Mouse (Mus musculus): ENCODE measurements around the gene Gpr18. TPM values are rescaled to one million over a fixed set of nuclear protein-coding genes. Genes with fewer than 3 reads are reported as not detected.

Gene Gpr18
- polyA plus RNA-seq, 1 experiment from 2014 or later: 0.42 TPM

- ATAC-seq (replicated peaks; ENCODE audit: insufficient number of reproducible peaks, low FRiP score, low TSS enrichment): no peak
- 82% methylated on average over 4 of the region's 4 CpGs for WGBS (ENCODE audit: insufficient replicate concordance)
- Histone ChIP-seq H3K9ac (ENCODE audit: low read depth, low read length) (no peak overlapping the region), H3K27me3 (ENCODE audit: control insufficient read depth, insufficient read depth, low read length) (no peaks in the 10 kb centered on the region), H3K4me2 (no peak overlapping the region), H3K4me1 (ENCODE audit: control insufficient read depth, insufficient read depth, low read length) (peaks cover 27% of the 10 kb centered on the region), H3K27ac (ENCODE audit: low read depth, low read length) (no peak overlapping the region), H3K9me3 (replicated peaks; ENCODE audit: control insufficient read depth, low read length) (no peaks in the 10 kb centered on the region), H3K36me3 (ENCODE audit: control insufficient read depth, insufficient read depth, low read length) (no peaks in the 10 kb centered on the region), H3K4me3 (ENCODE audit: low read depth, low read length) (no peak overlapping the region)
Observed at GRCm38 (mm10) chr14:121960031-121960430, 44.5 kb upstream of the Gpr18 start.

- no peak overlapping the region for H3K4me2 ChIP-seq
- H3K27me3 ChIP-seq (ENCODE audit: control insufficient read depth, insufficient read depth, low read length): no peaks in the 10 kb centered on the region
- H3K4me3 ChIP-seq (ENCODE audit: low read depth, low read length): no peak overlapping the region
- H3K9me3 ChIP-seq (replicated peaks; ENCODE audit: control insufficient read depth, low read length): no peaks in the 10 kb centered on the region
- 88% methylated on average over 3 of the region's 3 CpGs for WGBS (ENCODE audit: insufficient replicate concordance)
- H3K27ac ChIP-seq (ENCODE audit: low read depth, low read length): no peak overlapping the region
- no peak overlapping the region for H3K9ac ChIP-seq (ENCODE audit: low read depth, low read length)
- peaks cover 27% of the 10 kb centered on the region for H3K4me1 ChIP-seq (ENCODE audit: control insufficient read depth, insufficient read depth, low read length)
- no peak for ATAC-seq (replicated peaks; ENCODE audit: insufficient number of reproducible peaks, low FRiP score, low TSS enrichment)
- no peaks in the 10 kb centered on the region for H3K36me3 ChIP-seq (ENCODE audit: control insufficient read depth, insufficient read depth, low read length)
Observed at GRCm38 (mm10) chr14:121959538-121959980, 44.0 kb upstream of the Gpr18 start.

- Histone ChIP-seq H3K27ac (ENCODE audit: low read depth, low read length) (no peak overlapping the region), H3K9ac (ENCODE audit: low read depth, low read length) (no peak overlapping the region), H3K9me3 (replicated peaks; ENCODE audit: control insufficient read depth, low read length) (no peaks in the 10 kb centered on the region), H3K4me1 (ENCODE audit: control insufficient read depth, insufficient read depth, low read length) (peaks cover 25% of the 10 kb centered on the region), H3K36me3 (ENCODE audit: control insufficient read depth, insufficient read depth, low read length) (no peaks in the 10 kb centered on the region), H3K4me3 (ENCODE audit: low read depth, low read length) (no peak overlapping the region), H3K27me3 (ENCODE audit: control insufficient read depth, insufficient read depth, low read length) (no peaks in the 10 kb centered on the region), H3K4me2 (no peak overlapping the region)
- ATAC-seq (replicated peaks; ENCODE audit: insufficient number of reproducible peaks, low FRiP score, low TSS enrichment): no peak
- 83% methylated on average over 10 of the region's 10 CpGs for WGBS (ENCODE audit: insufficient replicate concordance)
Observed at GRCm38 (mm10) chr14:121958751-121959537, 43.4 kb upstream of the Gpr18 start.

GRCm38 (mm10) chr14:121958041-121958750 lies 42.6 kb upstream of the Gpr18 start:
- 73% methylated on average over 3 of the region's 3 CpGs for WGBS (ENCODE audit: insufficient replicate concordance)
- no peaks in the 10 kb centered on the region for H3K36me3 ChIP-seq (ENCODE audit: control insufficient read depth, insufficient read depth, low read length)
- no peak overlapping the region for H3K9ac ChIP-seq (ENCODE audit: low read depth, low read length)
- H3K4me2 ChIP-seq: no peak overlapping the region
- no peak overlapping the region for H3K27ac ChIP-seq (ENCODE audit: low read depth, low read length)
- no peaks in the 10 kb centered on the region for H3K9me3 ChIP-seq (replicated peaks; ENCODE audit: control insufficient read depth, low read length)
- H3K4me3 ChIP-seq (ENCODE audit: low read depth, low read length): no peak overlapping the region
- no peaks in the 10 kb centered on the region for H3K27me3 ChIP-seq (ENCODE audit: control insufficient read depth, insufficient read depth, low read length)
- H3K4me1 ChIP-seq (ENCODE audit: control insufficient read depth, insufficient read depth, low read length): peaks cover 18% of the 10 kb centered on the region
- ATAC-seq (replicated peaks; ENCODE audit: insufficient number of reproducible peaks, low FRiP score, low TSS enrichment): no peak

- no peak overlapping the region for H3K27ac ChIP-seq (ENCODE audit: low read depth, low read length)
- H3K4me3 ChIP-seq (ENCODE audit: low read depth, low read length): no peak overlapping the region
- H3K4me1 ChIP-seq (ENCODE audit: control insufficient read depth, insufficient read depth, low read length): peaks cover 14% of the 10 kb centered on the region
- peaks cover 3% of the 10 kb centered on the region; the same call in 1 of the 2 replicates for H3K36me3 ChIP-seq (ENCODE audit: control insufficient read depth, insufficient read depth, low read length)
- H3K9ac ChIP-seq (ENCODE audit: low read depth, low read length): no peak overlapping the region
- no peak overlapping the region for H3K4me2 ChIP-seq
- H3K27me3 ChIP-seq (ENCODE audit: control insufficient read depth, insufficient read depth, low read length): no peaks in the 10 kb centered on the region
- no peak for ATAC-seq (replicated peaks; ENCODE audit: insufficient number of reproducible peaks, low FRiP score, low TSS enrichment)
- WGBS (ENCODE audit: insufficient replicate concordance): 92% methylated on average over 10 of the region's 10 CpGs
- no peaks in the 10 kb centered on the region for H3K9me3 ChIP-seq (replicated peaks; ENCODE audit: control insufficient read depth, low read length)
Observed at GRCm38 (mm10) chr14:121957176-121957871, 41.7 kb upstream of the Gpr18 start.

- peaks cover 8% of the 10 kb centered on the region for H3K4me1 ChIP-seq (ENCODE audit: control insufficient read depth, insufficient read depth, low read length)
- H3K4me3 ChIP-seq (ENCODE audit: low read depth, low read length): no peak overlapping the region
- peaks cover 3% of the 10 kb centered on the region; the same call in 1 of the 2 replicates for H3K36me3 ChIP-seq (ENCODE audit: control insufficient read depth, insufficient read depth, low read length)
- no peaks in the 10 kb centered on the region for H3K27me3 ChIP-seq (ENCODE audit: control insufficient read depth, insufficient read depth, low read length)
- no peak overlapping the region for H3K4me2 ChIP-seq
- H3K9me3 ChIP-seq (replicated peaks; ENCODE audit: control insufficient read depth, low read length): no peaks in the 10 kb centered on the region
- no peak for ATAC-seq (replicated peaks; ENCODE audit: insufficient number of reproducible peaks, low FRiP score, low TSS enrichment)
- no peak overlapping the region for H3K9ac ChIP-seq (ENCODE audit: low read depth, low read length)
- H3K27ac ChIP-seq (ENCODE audit: low read depth, low read length): no peak overlapping the region
- 83% methylated on average over 5 of the region's 5 CpGs for WGBS (ENCODE audit: insufficient replicate concordance)
Observed at GRCm38 (mm10) chr14:121956291-121956690, 40.7 kb upstream of the Gpr18 start.

- Histone ChIP-seq H3K9me3 (replicated peaks; ENCODE audit: control insufficient read depth, low read length) (no peaks in the 10 kb centered on the region), H3K36me3 (ENCODE audit: control insufficient read depth, insufficient read depth, low read length) (peaks cover 3% of the 10 kb centered on the region; the same call in 1 of the 2 replicates), H3K27me3 (ENCODE audit: control insufficient read depth, insufficient read depth, low read length) (no peaks in the 10 kb centered on the region), H3K9ac (ENCODE audit: low read depth, low read length) (no peak overlapping the region), H3K4me2 (no peak overlapping the region), H3K4me3 (ENCODE audit: low read depth, low read length) (no peak overlapping the region), H3K4me1 (ENCODE audit: control insufficient read depth, insufficient read depth, low read length) (peaks cover 5% of the 10 kb centered on the region; the same call in 1 of the 2 replicates), H3K27ac (ENCODE audit: low read depth, low read length) (no peak overlapping the region)
- WGBS (ENCODE audit: insufficient replicate concordance): 80% methylated on average over 5 of the region's 5 CpGs
- ATAC-seq (replicated peaks; ENCODE audit: insufficient number of reproducible peaks, low FRiP score, low TSS enrichment): no peak
Observed at GRCm38 (mm10) chr14:121955176-121955795, 39.7 kb upstream of the Gpr18 start.

- 90% methylated on average over 12 of the region's 12 CpGs for WGBS (ENCODE audit: insufficient replicate concordance)
Observed at GRCm38 (mm10) chr14:121954608-121955007, 39.0 kb upstream of the Gpr18 start.

More at GRCm38 (mm10) chr14:121954608-121955007, 39.0 kb upstream of the Gpr18 start:
- H3K4me2 ChIP-seq: no peak overlapping the region
- H3K27ac ChIP-seq (ENCODE audit: low read depth, low read length): no peak overlapping the region
- no peak overlapping the region for H3K9ac ChIP-seq (ENCODE audit: low read depth, low read length)
- H3K4me3 ChIP-seq (ENCODE audit: low read depth, low read length): no peak overlapping the region
- no peaks in the 10 kb centered on the region for H3K27me3 ChIP-seq (ENCODE audit: control insufficient read depth, insufficient read depth, low read length)
- ATAC-seq (replicated peaks; ENCODE audit: insufficient number of reproducible peaks, low FRiP score, low TSS enrichment): no peak
- no peaks in the 10 kb centered on the region for H3K9me3 ChIP-seq (replicated peaks; ENCODE audit: control insufficient read depth, low read length)
- H3K36me3 ChIP-seq (ENCODE audit: control insufficient read depth, insufficient read depth, low read length): peaks cover 3% of the 10 kb centered on the region; the same call in 1 of the 2 replicates
- peaks cover 5% of the 10 kb centered on the region; the same call in 1 of the 2 replicates for H3K4me1 ChIP-seq (ENCODE audit: control insufficient read depth, insufficient read depth, low read length)

Measured in heart, embryonic 11.5 days (tissue).